In genomic region chr17:15088166-15088565, GRCm38 (mm10) we compare ENCODE assay signal across 12 mouse cellular contexts. TPM values are rescaled to one million over a fixed set of nuclear protein-coding genes. Genes with fewer than 3 reads are reported as not detected.
DNase-seq lines count a peak whose midpoint lies in the region; ATAC-seq lines count a peak whose summit lies in the region.
"Had no signal": no experiment of that assay in that cellular context is flagged by ENCODE, and none has a peak within 500 bp of the region (broad histone marks: within the 10 kb centered on the region; RNA-seq: fewer than 3 reads in every experiment).

No protein-coding gene starts in this region.

- H3K4me1 ChIP-seq in kidney, embryonic 14.5 days (ENCODE audit: control insufficient read depth, insufficient read depth, low read length): 0 out of 2 replicates have a peak, but pooled peaks cover 3% of the 10 kb centered on the region
- peaks cover 3% of the 10 kb centered on the region for H3K4me1 ChIP-seq in embryonic facial prominence, embryonic 11.5 days (ENCODE audit: control insufficient read depth, insufficient read depth, low read length)
- peaks cover 12% of the 10 kb centered on the region for H3K4me1 ChIP-seq in hindbrain, embryonic 16.5 days (ENCODE audit: control insufficient read depth, insufficient read depth, low read depth, low read length)
- peaks cover 12% of the 10 kb centered on the region; the same call in 1 of the 2 replicates for H3K4me1 ChIP-seq in neural tube, embryonic 14.5 days (ENCODE audit: control insufficient read depth, insufficient read depth, low read length)

- ATAC-seq in kidney, embryonic 14.5 days (ENCODE audit: low FRiP score, low TSS enrichment): peak; percentile 55; the same call in 1 of the 2 replicates
- no peak; the same call in 1 of the 2 replicates for ATAC-seq in embryonic facial prominence, embryonic 11.5 days (replicated peaks; ENCODE audit: insufficient number of reproducible peaks, low FRiP score, low TSS enrichment, low read depth)
- ATAC-seq in hindbrain, embryonic 16.5 days: peak; percentile 47
- ATAC-seq in neural tube, embryonic 14.5 days (ENCODE audit: low read depth): peak; percentile 62

- no peak for DNase-seq in kidney, adult 11 months
- DNase-seq in embryonic facial prominence, embryonic 11.5 days (ENCODE audit: low spot score): peak; percentile 23
- DNase-seq in gastrocnemius, postnatal 25 days: no peak
- DNase-seq in heart, adult 8-10 months (ENCODE audit: low spot score): no peak
- no peak for DNase-seq in gastrocnemius, postnatal 10 days
- DNase-seq: kidney, postnatal 25 days had no signal

- no peaks in the 10 kb centered on the region for H3K36me3 ChIP-seq in kidney, embryonic 14.5 days (ENCODE audit: control insufficient read depth, insufficient read depth, low read length)
- no peaks in the 10 kb centered on the region for H3K36me3 ChIP-seq in embryonic facial prominence, embryonic 11.5 days (replicated peaks; ENCODE audit: control insufficient read depth, insufficient read depth, low read depth, low read length)
- no peaks in the 10 kb centered on the region for H3K36me3 ChIP-seq in hindbrain, embryonic 16.5 days (ENCODE audit: control insufficient read depth, insufficient read depth, low read length)
- no peaks in the 10 kb centered on the region for H3K36me3 ChIP-seq in neural tube, embryonic 14.5 days (ENCODE audit: control insufficient read depth, insufficient read depth, low read length)
- H3K36me3 ChIP-seq: limb, embryonic 13.5 days had no signal

- no peak overlapping the region for H3K27ac ChIP-seq in kidney, embryonic 14.5 days (ENCODE audit: low read depth, low read length)
- H3K27ac ChIP-seq in embryonic facial prominence, embryonic 11.5 days (replicated peaks; ENCODE audit: low read depth, low read length): no peak overlapping the region
- H3K27ac ChIP-seq in hindbrain, embryonic 16.5 days (ENCODE audit: low read depth, low read length): peak overlapping the region; percentile 41; the same call in 1 of the 2 replicates
- H3K27ac ChIP-seq in neural tube, embryonic 14.5 days (ENCODE audit: low read depth, low read length): peak overlapping the region; percentile 64
- H3K27ac ChIP-seq: limb, embryonic 13.5 days had no signal

- WGBS in kidney, embryonic 14.5 days: 34% methylated on average over 2 of the region's 2 CpGs
- WGBS in embryonic facial prominence, embryonic 11.5 days: 20% methylated on average over 2 of the region's 2 CpGs
- 12% methylated on average over 2 of the region's 2 CpGs for WGBS in hindbrain, embryonic 16.5 days
- WGBS in neural tube, embryonic 14.5 days: 28% methylated on average over 2 of the region's 2 CpGs

- H3K9ac ChIP-seq in kidney, embryonic 14.5 days (ENCODE audit: low read depth, low read length): no peak overlapping the region
- no peak overlapping the region for H3K9ac ChIP-seq in embryonic facial prominence, embryonic 11.5 days (replicated peaks; ENCODE audit: low read length)
- no peak overlapping the region for H3K9ac ChIP-seq in hindbrain, embryonic 16.5 days (ENCODE audit: low read depth, low read length)
- no peak overlapping the region; the same call in 1 of the 2 replicates for H3K9ac ChIP-seq in neural tube, embryonic 14.5 days (replicated peaks; ENCODE audit: low read depth, low read length)

- no peak overlapping the region for H3K4me2 ChIP-seq in kidney, embryonic 14.5 days (replicated peaks; ENCODE audit: low read depth, low read length)
- no peak overlapping the region; the same call in 1 of the 2 replicates for H3K4me2 ChIP-seq in embryonic facial prominence, embryonic 11.5 days (ENCODE audit: low read depth, low read length)
- H3K4me2 ChIP-seq in hindbrain, embryonic 16.5 days (ENCODE audit: low read length): no peak overlapping the region
- H3K4me2 ChIP-seq in neural tube, embryonic 14.5 days (ENCODE audit: low read depth, low read length): peak overlapping the region; percentile 15
- H3K4me2 ChIP-seq: limb, embryonic 13.5 days had no signal

- no peaks in the 10 kb centered on the region for H3K27me3 ChIP-seq in kidney, embryonic 14.5 days (ENCODE audit: control insufficient read depth, insufficient read depth, low read length)
- no peaks in the 10 kb centered on the region for H3K27me3 ChIP-seq in embryonic facial prominence, embryonic 11.5 days (ENCODE audit: control insufficient read depth, insufficient read depth, low read length)
- no peaks in the 10 kb centered on the region for H3K27me3 ChIP-seq in hindbrain, embryonic 16.5 days (replicated peaks; ENCODE audit: control insufficient read depth, insufficient read depth, low read length)
- no peaks in the 10 kb centered on the region for H3K27me3 ChIP-seq in neural tube, embryonic 14.5 days (ENCODE audit: control insufficient read depth, insufficient read depth, low read length)
- H3K27me3 ChIP-seq: limb, embryonic 13.5 days had no signal

- no peaks in the 10 kb centered on the region for H3K9me3 ChIP-seq in kidney, embryonic 14.5 days (ENCODE audit: control insufficient read depth, low read length)
- no peaks in the 10 kb centered on the region for H3K9me3 ChIP-seq in embryonic facial prominence, embryonic 11.5 days (replicated peaks; ENCODE audit: control insufficient read depth, low read length)
- H3K9me3 ChIP-seq in hindbrain, embryonic 16.5 days (ENCODE audit: control insufficient read depth, low read length): no peaks in the 10 kb centered on the region
- no peaks in the 10 kb centered on the region for H3K9me3 ChIP-seq in neural tube, embryonic 14.5 days (ENCODE audit: control insufficient read depth, low read length)
- H3K9me3 ChIP-seq: limb, embryonic 13.5 days had no signal

- H3K4me3 ChIP-seq in kidney, embryonic 14.5 days (ENCODE audit: low read length): no peak overlapping the region
- H3K4me3 ChIP-seq in embryonic facial prominence, embryonic 11.5 days (ENCODE audit: low read depth, low read length): no peak overlapping the region
- H3K4me3 ChIP-seq in hindbrain, embryonic 16.5 days (ENCODE audit: low read length): no peak overlapping the region
- H3K4me3 ChIP-seq in neural tube, embryonic 14.5 days (ENCODE audit: low read depth, low read length): no peak overlapping the region
- H3K4me3 ChIP-seq: erythroblast, embryonic 14.5 days; limb, embryonic 13.5 days had no signal

RNA-seq across cellular contexts. Expression of gene Gm3448, which starts 46.8 kb away (rescaled TPM):
- 3.8 and 4.0 TPM in 2 replicates for polyA plus RNA-seq in kidney, embryonic 14.5 days (2014; fragmentation: Nextera tagmentation; extraction: Ambion mirVana)
- 3.2 and 3.7 TPM in 2 replicates for polyA plus RNA-seq in embryonic facial prominence, embryonic 11.5 days (2014; fragmentation: Nextera tagmentation; extraction: Ambion mirVana)
- polyA plus RNA-seq in hindbrain, embryonic 16.5 days (2015; fragmentation: Nextera tagmentation; extraction: Ambion mirVana): 3.1 and 3.7 TPM in 2 replicates
- polyA plus RNA-seq in neural tube, embryonic 14.5 days (2014; fragmentation: Nextera tagmentation; extraction: Ambion mirVana): 2.6 and 4.2 TPM in 2 replicates
- under 1 TPM; 0.69 to 0.72 TPM for total RNA-seq in gastrocnemius, postnatal 25 days (2021)
- total RNA-seq in heart, adult 8-10 months (2022): 1 to 10 TPM in 2 of 4 experiments, under 1 TPM in 2; 0.55 to 1.4 (median 1.1) TPM
- total RNA-seq in gastrocnemius, postnatal 10 days (2021): 1 to 10 TPM; 1.0 to 1.5 TPM

RNA-seq across cellular contexts. Expression of gene Tcte3, which starts 46.9 kb away (rescaled TPM):
- polyA plus RNA-seq in kidney, embryonic 14.5 days (2014; fragmentation: Nextera tagmentation; extraction: Ambion mirVana): not detected in 2 replicates
- 0.52 and 1.3 TPM in 2 replicates for polyA plus RNA-seq in embryonic facial prominence, embryonic 11.5 days (2014; fragmentation: Nextera tagmentation; extraction: Ambion mirVana)
- polyA plus RNA-seq in hindbrain, embryonic 16.5 days (2015; fragmentation: Nextera tagmentation; extraction: Ambion mirVana): 0.80 and 0.96 TPM in 2 replicates
- polyA plus RNA-seq in neural tube, embryonic 14.5 days (2014; fragmentation: Nextera tagmentation; extraction: Ambion mirVana): 0.68 TPM in 1 of 2 replicates, not detected in the other
- not detected for total RNA-seq in gastrocnemius, postnatal 25 days (2021)
- total RNA-seq in heart, adult 8-10 months (2022): not detected
- 1 to 10 TPM in 1 of 2 experiments, not detected in 1; 1.5 TPM for total RNA-seq in gastrocnemius, postnatal 10 days (2021)
- polyA plus RNA-seq: heart, embryonic 16.5 days had no signal

RNA-seq across cellular contexts. Expression of gene Ermard, which starts 47.2 kb away (rescaled TPM):
- 70.0 and 96.9 TPM in 2 replicates for polyA plus RNA-seq in kidney, embryonic 14.5 days (2014; fragmentation: Nextera tagmentation; extraction: Ambion mirVana)
- 58.7 and 68.2 TPM in 2 replicates for polyA plus RNA-seq in embryonic facial prominence, embryonic 11.5 days (2014; fragmentation: Nextera tagmentation; extraction: Ambion mirVana)
- 76.3 and 76.8 TPM in 2 replicates for polyA plus RNA-seq in hindbrain, embryonic 16.5 days (2015; fragmentation: Nextera tagmentation; extraction: Ambion mirVana)
- polyA plus RNA-seq in neural tube, embryonic 14.5 days (2014; fragmentation: Nextera tagmentation; extraction: Ambion mirVana): 88.5 and 99.2 TPM in 2 replicates
- 10 to 100 TPM; 19.2 to 19.8 TPM for total RNA-seq in gastrocnemius, postnatal 25 days (2021)
- 10 to 100 TPM; 21.6 to 33.2 (median 27.0) TPM for total RNA-seq in heart, adult 8-10 months (2022)
- total RNA-seq in gastrocnemius, postnatal 10 days (2021): 10 to 100 TPM; 24.7 to 41.4 TPM

Comparison
In these comparisons a context has a peak if more than half of its experiments do, and no peak if none do; other contexts are left out.
1. H3K27ac ChIP-seq: peak in hindbrain, embryonic 16.5 days (single experiment) and neural tube, embryonic 14.5 days (single experiment); none in kidney, embryonic 14.5 days (single experiment) and embryonic facial prominence, embryonic 11.5 days (single experiment).